Mouse (Mus musculus) kidney, adult 9 months (tissue): ENCODE results near the gene Shld2.

ENCODE experiments used
- DNase-seq: peaks from one replicate; pipeline ENCODE4 v3.0.0; 2022

Shld2 gene

DNA sequence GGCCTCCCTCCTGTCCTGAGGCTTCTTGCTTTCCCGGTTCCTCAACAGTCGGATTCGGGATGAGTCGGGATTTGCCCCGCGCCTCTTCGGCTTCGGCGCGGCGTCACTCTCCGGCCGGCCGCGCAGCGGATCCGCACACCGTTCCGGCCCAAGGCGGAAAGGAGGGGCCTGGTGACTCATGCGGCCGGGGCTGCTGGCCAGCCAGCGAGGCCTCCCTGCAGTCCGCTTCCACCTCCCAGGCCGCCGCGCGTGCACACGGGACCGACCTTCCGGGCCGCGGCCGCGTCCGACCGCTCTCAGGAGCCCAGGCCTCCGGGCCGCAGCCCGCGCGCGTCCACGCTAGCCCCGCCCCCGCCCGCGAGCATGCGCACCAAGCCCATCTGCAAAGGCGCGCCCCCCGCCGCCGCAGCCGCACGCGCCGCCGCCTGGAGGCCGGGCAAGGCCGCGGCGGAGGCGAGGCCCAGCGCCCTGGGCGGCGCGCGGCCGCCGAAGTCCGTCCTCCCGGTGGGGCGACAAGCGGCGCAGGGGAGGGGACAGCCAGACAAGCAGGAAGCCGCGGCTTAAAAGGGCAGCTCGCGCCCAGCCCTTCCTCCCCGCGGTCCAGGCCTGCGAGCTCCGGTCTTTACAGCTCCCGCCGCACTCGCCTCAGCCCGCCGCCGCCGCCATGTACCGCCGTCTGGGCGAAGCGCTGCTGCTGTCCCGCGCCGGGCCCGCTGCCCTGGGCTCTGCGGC lies at the start of gene Shld2, which contains the start of gene Glud1:
Gene Shld2, minus strand, starts transcription at position 260 of the 732 bp plus-strand sequence.
Gene Glud1, plus strand, starts transcription at position 494 of the 732 bp plus-strand sequence.
- peak; percentile 97 for DNase-seq

DNA sequence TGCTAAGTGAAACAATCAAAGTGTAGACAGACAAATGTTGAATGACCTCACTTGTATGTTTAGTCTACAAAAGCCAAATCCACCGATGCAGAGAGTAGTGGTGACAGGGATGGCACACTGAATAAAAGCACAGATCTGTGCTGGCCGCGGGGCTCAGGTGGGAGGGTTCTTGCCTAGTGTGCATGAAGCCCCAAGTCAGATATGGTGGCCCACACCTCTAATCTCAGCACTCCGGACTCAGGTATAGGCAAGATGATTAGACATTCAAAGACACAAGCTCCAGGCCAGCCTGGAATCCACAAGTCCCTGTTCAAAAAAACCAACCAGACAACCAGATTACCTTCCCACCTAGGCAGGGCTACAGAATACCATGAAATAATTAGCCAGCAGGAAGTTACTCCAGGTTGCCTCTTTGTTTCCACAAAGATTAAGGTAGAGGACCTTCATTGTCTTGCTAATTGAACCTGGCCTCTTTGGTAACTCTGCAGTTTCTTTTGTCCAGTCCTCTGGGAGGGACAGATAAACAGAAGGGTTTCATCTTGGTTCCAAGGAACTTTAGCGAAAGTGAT lies 49.5 kb upstream of the Shld2 start:
- no peak for DNase-seq

DNA sequence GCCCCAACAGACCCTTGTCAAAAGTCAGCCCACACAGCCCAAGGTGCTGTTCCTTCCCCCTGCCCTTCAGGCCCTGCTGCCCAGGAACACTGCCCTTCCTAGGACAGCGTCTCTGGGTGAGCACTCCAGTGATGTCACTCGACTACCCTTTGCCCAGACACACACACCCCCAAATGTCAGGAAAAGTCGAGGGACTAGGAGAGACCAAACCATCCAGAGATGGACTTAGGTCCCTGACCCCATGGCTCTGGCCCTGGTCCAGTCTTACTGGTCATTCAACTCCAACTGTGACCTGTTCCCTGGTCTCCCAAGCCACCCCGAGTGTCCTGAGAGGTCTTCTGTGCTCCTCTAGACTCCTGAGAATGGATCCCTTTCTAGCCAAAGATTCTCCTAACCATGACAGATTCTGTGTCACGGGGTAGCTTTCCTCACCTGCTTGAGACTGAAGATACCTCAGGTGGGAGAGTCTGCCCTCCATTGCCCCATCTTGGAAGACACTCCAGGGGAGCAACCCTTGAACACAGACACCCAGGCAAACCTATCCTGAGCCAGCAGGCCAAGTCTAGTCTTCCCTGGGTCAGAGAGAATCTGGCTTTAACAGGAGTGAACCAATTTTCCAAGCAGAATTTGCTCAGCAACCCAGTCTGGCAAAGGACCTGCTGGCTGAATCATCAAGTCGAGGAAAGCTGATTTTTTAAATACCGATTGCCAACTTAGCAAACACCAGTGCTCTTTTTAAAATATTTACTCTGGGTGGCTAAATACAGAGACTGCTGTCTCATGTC lies 47.6 kb upstream of the Shld2 start:
- DNase-seq, result peak; percentile 95

DNA sequence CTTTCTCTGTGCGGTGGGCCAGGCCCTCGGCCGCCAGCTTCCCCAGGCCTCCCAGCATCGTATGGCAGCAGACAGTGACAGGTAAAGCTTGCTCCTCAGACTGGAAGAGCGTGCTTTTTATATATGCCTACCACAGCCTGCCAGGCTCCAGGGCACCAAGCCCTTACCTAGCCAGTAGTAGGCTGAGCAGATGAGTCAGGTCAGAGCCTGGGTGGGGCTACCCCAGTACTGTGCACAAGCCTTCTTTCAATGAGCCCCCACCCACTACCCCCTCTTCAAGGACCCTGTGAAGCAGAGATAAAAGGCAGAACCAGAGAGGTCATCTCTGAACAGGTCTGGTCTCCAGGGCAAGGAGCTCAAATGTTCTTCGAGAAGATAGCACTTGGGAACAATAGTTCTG lies 45.0 kb upstream of the Shld2 start, which contains the start of gene Fam25c:
Gene Fam25c, minus strand, starts transcription at position 133 of the 400 bp plus-strand sequence.
- no peak for DNase-seq

DNA sequence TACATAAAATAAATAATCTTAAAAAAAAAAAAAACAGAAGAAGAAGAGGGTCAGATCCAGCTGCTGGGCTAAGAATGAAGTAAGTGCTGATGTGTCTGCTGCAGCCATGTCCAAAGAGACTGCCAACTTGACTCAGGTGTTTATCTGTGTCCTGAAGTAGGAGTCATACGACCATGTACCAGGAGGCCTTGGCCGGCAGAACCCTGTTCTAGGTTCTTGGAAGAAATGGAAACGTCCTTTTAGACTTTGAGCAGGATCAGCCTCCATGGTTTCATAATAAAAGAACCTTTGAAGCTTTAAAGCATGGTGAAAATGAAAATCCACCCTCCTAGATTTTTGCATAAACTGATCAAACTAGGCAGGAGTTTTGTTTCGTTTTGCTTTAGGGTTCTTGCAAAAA lies 44.2 kb upstream of the Shld2 start:
- DNase-seq, result peak; percentile 84

DNA sequence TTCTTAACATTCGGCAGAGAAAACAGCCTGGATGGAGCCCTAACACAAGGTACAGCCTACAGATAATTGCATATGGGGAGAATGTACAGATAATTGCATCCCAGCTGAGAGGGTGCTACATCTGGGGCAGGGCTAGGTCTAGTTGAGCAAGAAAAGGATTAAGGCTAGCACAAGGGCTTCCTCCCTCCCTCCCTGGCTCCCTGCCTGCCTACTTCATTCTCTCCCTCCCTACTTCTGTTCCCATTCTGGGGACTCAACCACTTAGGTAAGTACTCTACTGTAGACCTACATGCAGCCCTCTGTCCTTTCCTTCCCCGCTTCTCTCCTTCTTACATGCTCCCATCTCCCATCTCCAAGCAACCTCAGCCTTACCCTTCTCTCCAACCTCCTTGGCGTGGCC lies 43.0 kb upstream of the Shld2 start:
- no peak for DNase-seq

DNA sequence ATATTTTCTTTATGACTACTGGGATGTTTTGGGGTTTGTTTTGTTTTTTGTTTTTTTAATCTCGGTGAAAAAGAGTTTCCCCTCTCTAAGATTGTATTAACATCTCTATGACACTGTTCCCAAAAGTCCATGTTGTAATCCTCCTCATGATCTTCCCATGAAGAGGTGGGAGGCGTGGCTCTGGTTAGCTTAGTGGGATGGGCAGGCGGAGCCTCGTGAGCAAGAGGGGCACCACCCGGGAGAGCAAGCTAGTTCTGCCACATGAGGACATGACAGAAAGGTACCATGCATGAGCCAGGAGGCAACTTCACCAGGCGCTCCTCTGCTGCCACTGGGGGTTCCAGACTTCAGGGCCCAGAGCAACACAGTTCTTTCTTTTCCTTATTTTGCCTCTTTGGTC lies 42.2 kb upstream of the Shld2 start:
- DNase-seq, result no peak

DNA sequence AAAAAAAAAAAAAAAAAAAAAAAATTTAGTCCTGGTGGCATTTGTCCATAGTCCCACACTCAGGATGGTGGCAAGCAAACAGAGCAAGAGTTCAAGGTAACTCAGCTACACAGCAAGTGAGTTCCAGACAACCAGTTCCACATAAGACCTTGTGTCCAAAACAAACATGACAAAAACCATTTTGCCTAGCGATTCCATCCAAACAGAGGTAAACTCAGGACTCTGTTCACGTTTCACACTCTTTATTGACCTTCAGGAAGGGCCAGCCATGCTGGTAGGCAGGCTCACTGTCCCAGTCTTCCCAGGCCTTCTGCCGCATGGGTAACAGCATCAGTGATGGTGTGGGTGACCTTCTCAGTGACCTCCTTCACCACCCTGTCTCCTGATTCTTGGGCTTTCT lies 41.4 kb upstream of the Shld2 start:
- no peak for DNase-seq

DNA sequence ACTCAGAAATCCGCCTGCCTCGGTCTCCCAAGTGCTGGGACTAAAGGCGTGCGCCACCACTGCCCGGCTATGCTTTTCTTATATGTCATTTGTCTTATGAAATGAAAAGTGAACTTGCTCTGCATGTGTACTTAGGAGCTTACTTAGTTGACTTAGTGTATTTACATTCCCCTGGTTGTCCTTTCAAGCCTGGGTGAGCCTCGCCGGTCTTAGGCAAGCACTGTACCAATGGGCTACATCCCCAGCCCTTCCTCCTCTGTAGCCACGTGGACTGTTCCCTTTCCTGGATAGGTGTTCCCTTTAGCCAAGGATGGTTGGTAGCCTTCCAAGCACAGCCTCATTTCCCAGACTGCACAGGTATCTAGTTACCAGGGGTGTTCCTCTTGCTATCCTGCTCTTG lies 38.7 kb upstream of the Shld2 start:
- DNase-seq, result no peak

DNA sequence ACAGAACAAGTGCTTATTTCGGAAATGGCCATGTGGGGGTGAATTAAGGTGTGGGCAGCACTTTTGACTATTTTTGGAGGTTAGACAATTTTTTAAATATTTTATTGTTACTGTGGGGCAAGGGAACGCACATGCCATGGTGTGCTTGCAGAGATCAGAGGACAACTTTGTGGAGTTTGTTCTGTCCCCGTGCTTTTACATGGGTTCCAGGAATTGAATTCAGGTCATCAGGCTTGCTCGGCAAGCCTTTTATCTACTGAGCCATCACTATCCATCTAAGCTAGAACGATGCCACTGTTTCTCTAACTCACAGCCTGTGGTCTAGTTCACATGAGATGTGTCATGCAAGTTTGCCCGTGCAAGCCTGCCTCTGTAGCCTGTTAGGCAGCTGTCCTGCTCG lies 38.0 kb upstream of the Shld2 start:
- no peak for DNase-seq

DNA sequence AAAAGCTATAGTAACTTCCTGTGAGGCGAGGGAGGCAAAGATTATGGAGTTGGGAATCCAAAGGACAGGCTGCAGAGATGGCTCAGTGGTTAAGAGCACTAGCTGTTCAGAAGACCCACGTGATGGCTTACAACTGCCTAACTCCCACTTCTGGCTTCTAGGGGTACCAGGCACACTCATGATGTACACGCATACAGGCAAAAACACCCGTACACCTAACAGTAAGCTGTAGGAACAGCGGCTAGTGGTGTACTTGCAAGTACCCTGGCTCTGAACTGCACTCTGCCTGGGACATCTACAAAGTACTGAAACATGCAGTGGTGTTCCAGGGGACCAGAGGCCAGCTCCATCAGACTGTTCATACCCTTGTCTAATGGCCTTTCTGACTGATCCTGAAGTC lies 36.8 kb upstream of the Shld2 start:
- DNase-seq, result no peak

DNA sequence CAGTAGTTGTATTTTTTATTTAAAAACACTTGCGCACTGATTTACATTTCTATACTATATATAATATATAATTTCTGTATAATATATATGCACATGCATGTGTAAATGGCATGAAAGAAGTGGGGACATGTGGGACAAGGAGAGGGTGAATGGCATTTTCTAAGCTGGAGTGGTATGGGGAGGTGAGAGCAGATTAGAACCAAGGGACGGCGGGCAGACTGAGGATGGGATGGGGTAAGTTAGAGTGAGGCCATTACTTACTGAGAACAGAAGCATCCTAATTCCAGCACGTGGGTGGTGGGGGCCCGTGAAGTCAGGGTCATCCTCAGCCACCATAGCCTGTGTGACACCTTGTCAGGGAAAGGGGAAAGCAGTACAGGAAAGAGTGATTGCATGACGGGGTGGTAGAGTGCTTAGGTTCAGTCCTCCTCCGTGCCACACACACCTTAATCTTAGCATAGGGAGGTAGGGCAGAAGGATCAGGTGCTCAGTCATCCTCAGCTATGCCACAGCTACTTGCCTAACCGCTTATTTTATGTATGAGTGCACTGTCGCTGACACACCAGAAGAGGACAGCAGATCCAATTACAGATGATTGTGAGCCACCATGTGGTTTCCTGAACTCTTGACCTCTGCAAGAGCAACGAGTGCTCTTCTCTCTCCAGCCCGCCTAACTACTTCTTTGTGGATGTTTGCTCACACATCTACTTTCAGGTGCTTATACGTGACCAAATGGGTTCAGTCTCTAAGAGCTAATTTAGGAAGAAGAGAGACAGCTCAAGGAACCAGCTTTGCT lies 35.7 kb upstream of the Shld2 start:
- no peak for DNase-seq

DNA sequence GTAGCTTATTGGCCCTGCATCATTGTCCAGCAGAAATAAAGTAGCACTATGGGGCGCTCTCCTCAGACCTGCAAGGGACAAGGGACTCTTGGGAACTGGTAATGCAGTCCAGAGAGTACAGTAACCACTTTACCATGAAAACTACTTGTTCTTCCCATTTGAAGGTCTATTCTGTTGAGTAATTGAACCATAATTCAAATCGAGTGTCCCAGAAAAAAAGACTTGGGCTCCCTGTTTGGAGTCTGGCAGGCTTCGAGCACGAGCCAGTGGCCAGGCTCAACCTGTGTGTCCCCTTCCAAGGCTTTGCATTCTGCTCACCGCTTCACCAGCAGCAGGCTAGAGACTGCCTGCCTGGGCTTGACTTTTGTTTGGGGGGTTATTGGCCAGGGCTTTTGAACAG lies 34.1 kb upstream of the Shld2 start:
- no peak for DNase-seq

DNA sequence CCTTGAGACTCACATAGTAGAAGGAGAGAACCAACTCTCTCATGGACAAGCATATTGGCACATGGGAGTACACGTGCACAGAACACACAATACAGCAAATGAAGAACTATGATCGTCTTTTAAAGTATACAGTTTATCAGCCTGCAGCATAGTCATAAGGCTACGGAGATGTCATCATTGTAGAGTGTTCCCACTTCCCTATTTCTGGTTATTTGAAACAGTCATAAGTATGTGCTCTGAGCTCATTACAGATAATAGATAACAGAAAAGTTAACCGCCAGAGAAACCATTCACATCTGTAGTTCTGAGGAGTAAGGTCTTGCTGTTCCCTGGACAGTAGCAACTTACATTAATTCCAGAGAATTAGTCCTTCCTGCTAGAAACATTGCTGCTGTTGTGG lies 32.8 kb upstream of the Shld2 start:
- DNase-seq, result no peak

DNA sequence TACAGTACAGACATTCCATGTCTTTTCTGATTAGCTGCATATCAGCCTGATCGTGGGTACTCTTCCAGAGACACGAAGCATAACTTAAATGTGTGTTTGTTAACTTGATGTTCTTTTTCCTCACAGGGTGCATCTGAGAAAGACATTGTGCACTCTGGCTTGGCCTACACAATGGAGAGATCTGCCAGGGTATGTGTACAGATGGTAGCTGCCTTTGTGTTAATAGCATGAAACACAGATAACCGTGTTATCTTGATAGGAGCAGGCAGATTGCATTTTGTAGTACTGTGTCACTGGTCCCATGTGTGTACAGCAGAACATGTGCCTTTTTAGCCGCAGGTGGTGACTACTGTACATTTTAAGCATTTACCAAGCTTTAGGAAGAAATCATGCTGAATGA lies 31.7 kb upstream of the Shld2 start:
- no peak for DNase-seq

DNA sequence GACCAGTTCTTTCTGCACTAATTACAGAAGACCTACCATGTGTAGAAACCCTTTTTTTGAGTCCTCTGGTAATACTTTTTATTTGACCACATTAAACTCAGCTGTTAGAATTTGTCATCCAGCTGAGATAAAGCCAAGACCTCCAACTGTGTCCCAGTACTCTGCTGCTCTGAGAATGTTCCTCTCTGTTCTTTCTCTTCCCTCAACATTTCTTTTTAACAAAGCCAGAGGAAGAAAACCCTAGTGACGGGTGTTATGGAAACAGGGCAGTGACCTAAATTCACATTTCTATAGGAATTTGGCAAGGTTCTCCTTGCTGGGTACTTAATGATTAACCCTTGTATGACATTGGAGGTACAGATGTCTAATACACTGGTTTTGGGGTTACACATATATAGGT lies 29.2 kb upstream of the Shld2 start:
- DNase-seq, result no peak

DNA sequence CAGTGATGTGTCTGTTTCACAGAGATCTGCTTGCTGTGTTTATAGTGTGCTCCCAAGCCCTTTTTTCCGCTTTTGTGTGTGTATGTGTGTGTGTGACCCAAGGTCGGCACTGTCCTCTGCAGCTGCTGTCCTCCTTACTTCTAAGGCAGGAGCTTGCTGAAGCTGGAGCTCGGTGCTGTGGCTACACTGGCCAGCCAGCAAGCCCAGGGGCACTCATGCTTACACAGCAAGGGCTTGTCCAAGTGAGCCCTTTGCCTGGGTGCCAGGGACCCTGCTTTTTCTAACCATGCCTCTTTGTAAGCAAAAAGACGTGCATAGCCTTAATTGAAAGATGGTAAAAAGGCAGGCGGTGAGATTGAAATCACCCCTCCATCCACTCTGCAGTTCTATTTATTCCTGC lies 22.2 kb upstream of the Shld2 start:
- no peak for DNase-seq

DNA sequence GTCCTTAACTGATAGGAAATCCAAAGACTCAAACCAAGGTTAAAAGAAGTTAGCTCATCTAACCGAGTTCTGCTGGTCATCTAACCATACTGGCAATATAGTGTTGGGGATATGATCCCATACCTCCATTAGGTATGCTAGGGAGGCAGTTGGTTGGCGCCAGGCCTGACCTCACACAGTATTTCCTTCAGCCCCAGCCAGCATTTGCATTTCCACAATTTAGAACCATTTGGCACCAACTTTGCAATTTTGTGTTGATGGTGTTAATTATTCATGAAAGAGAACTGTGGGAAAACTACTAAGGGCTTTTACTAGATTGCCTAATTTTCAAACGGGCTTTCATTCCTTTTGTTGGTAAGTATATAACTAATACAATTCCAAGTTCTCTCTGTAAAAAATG lies 21.6 kb upstream of the Shld2 start:
- DNase-seq, result peak; percentile 70

DNA sequence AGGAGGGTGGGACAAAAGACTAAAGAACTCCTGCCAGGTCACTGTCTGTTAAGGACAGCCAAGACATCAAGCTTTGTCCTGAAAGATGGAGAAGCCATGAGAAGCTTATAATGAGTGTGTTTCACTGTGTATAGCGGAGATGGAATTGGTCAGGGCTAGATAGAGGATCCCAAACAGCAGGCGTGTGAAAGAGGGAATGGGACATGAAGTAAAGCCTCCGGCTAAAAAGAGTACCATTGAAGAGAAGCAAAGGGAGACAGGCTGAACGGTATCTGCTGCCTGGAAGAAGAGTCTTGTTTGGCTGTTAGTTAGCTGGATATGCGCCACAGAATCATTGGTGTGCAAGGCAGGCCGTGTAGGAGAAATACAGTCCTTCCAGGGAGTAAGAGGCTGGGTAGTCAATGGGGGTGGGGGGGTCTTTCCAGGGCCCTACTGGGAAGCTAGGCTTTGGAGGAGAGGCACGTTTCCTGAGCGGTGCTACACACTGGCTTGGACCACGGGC lies 20.4 kb upstream of the Shld2 start:
- DNase-seq, result no peak

DNA sequence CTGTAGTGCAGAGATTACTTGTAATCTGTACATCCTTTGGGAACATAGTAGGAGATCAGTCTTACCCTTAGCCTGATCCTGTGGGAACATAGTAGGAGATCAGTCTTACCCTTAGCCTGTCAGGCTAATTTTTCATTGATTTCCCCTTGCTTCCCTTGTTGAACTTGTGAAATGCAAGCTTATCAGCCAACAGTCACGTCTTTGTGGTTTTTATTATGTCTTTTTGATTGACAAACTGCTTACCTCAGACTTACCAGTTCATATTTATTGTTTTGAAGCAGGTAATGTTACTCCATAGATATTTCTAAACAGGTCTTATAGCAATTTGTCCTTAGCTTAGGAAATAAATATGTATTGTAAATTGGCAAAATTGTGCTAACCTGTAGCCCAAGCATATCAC lies 17.3 kb upstream of the Shld2 start:
- no peak for DNase-seq

DNA sequence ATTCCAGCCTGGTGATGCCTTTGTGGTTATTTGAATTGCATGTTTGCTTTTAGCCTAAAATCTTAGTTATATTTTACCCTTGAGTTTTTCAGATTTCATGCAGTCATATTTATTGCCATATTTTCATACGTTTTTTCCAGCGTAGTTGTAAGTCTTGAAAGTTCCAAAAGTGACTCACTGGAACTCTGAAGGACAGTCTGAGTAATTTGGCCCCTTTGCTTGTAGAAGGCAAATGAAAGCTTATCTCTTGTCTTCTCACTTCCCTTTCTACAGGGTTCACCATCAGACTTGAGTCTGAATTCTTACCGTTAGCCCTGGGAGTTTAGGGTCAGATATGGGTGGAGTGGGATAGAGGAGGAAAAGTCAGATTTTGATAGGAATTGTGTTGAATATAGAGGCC lies 16.3 kb upstream of the Shld2 start:
- DNase-seq, result no peak

DNA sequence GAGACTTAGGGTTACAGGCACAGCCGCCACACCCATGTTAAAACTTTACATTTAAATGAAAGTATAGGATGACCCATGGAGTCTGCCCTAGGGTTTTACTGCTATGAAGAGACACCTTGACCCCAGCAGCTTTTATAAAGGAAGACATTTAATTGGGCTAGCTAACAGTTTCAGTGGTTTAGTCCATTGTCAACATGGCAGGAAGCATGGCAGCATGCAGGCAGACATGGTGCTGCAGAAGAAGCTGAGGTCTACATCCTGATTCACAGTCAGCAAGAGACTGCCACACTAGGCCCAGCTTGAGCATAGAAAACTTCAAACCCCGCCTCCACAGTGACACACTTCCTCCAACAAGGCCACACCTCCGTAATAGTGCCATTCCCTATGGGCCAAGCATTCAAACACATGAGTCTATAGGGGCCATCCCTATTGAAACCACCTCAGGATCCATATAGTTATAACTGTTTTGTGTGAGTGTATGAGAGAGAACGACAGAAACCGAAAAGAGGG lies 13.3 kb upstream of the Shld2 start:
- DNase-seq, result no peak

DNA sequence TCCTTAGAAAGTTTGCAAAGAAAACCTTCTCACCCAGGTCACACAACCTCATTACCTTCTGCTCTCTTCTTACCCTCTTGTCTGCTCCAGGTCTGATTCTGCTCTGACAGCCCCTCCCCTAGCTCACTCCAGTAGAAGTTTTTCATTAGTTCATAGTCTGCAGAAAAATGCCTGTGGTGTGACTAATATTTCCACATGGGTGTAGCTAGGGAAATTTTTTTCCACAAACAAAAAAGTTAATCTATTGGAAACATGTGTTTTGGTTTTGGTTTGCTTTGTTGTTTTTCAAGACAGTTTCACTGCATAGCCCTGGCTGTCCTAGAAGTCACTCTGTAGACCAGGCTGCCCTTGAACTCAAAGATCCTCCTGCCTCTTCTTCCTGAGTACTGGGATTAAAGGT lies 7.8 kb upstream of the Shld2 start:
- no peak for DNase-seq
